Mouse (Mus musculus): ENCODE measurements around the gene Chst11.

DNA sequence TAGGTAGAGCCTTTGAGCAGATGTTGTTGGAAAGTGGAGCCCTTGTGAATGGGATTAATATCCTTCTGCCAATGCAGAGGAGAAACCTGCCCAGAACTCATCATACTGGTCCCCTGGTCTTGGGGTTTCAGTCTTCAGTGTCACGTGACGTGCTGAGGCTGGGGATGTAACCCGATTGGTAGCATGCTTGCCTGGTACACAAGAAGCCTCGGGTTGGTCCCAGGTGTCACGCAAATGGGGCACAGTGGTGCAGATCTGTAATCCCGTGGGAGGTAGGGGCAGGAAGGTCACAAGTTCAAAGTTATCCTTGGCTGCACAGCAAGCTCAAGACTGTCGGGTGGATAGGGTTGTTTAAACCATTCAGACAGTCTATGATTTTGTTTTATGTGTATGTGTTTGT, 20.8 kb upstream of the Chst11 start:
- TF ChIP-seq CTCF (IDR thresholded peaks at IDR 0.05; ENCODE audit: low read depth, low read length) (no peak), POLR2A (IDR thresholded peaks at IDR 0.05; ENCODE audit: insufficient read depth, low read length) (no peak)

Measured in ES-Bruce4 (cell line).